Mouse (Mus musculus) megakaryocyte, embryonic 14.5 days (primary cell): ENCODE measurements around the gene Dync1li1.

Source experiments
- FLI1 ChIP-seq: IDR thresholded peaks from 2 replicates; pipeline ENCODE4 v1.6.1; 2012; ENCODE audit warnings: low read length, inconsistent platforms, mixed read lengths
- GATA1 ChIP-seq: IDR thresholded peaks from 3 replicates; pipeline ENCODE4 v1.6.1; 2012; ENCODE audit warnings: mixed read lengths, low read length, inconsistent platforms, borderline replicate concordance

- TF ChIP-seq FLI1: no peak
- TF ChIP-seq GATA1: no peak
Observed at GRCm38 (mm10) chr9:114701031-114701430, 12.4 kb downstream of the Dync1li1 start.
